ENCODE assay signal across 8 mouse cellular contexts in the genomic region with DNA sequence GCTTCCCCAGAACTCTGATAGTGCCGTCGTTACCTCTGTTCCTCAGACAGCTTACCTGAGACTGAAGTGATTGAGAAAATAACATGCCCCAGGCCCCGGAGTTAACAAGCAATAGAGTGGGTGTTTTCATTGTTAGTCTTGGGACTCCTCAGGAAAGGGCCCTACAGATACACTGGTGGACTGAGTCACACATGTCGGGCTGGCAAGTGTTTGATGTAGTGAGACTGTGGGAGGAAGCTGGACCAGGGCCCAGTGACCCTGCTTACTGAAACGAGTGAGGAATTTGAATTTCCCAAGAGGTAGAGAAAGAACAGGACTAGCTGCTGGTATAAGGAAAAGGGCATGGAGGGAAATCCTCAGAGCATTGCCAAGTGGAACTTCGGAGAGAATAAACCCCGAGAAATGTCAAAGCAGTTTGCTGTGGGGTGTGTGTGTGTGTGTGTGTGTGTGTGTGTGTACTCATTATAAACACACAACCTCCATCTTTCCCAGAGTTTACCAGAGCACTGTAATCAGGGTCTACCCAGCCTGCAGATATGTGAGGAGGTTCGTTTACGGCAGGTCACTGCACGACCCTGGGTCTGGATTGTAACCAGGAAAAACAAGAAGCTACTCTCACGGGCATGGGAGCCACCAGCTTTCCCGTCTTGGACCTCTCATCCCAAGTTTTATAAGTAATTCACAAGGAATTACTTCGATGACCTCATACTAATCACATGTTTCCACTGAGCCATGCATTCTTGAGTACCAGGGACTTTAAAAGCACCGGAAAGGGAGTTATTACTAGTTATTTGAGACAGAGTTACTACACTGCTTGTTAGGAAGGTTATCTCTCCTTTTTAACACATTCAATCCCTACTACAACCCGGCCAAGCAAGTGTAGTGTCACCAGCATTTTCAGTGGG. TPM values are rescaled to one million over a fixed set of nuclear protein-coding genes. Genes with fewer than 3 reads are reported as not detected.
DNase-seq lines count a peak whose midpoint lies in the region; ATAC-seq and TF ChIP-seq lines count a peak whose summit lies in the region.

No protein-coding gene starts in this region.

- TF ChIP-seq CTCF in thymus, adult 2 months (IDR thresholded peaks at IDR 0.05; ENCODE audit: borderline replicate concordance, control insufficient read depth, extremely low read depth, insufficient read depth, low read length, poor library complexity), result no peak

- H3K9ac ChIP-seq in forebrain, embryonic 16.5 days (replicated peaks; ENCODE audit: low read depth, low read length), result no peak overlapping the region

- H3K27ac ChIP-seq in forebrain, embryonic 16.5 days (ENCODE audit: low read length), result no peak overlapping the region
- H3K27ac ChIP-seq in thymus, adult 2 months (ENCODE audit: control insufficient read depth, insufficient read depth, low read length), result no peak overlapping the region

- peak; percentile 33 to 44 for DNase-seq in right cerebral cortex, adult 2 months (ENCODE audit: low spot score in 2 of 2)
- no peak for DNase-seq in right cerebral cortex, postnatal 25 days
- peak; percentile 24 to 29 for DNase-seq in kidney, adult 8-10 months
- DNase-seq in retina, embryonic 14.5 days (ENCODE audit: low spot score), result no peak
- no peak for DNase-seq in urinary bladder, postnatal 4 days (ENCODE audit: low spot score in 2 of 2)
- no peak for DNase-seq in thymus, adult 2 months

- H3K4me2 ChIP-seq in forebrain, embryonic 16.5 days (ENCODE audit: low read length), result no peak overlapping the region
- H3K4me2 ChIP-seq in myocyte (ENCODE audit: low read depth), result peak overlapping the region; percentile 60

- H3K36me3 ChIP-seq in forebrain, embryonic 16.5 days (ENCODE audit: control insufficient read depth, insufficient read depth), result no peaks in the 10 kb centered on the region
- H3K36me3 ChIP-seq in myocyte (ENCODE audit: control insufficient read depth, insufficient read depth), result no peaks in the 10 kb centered on the region
- no peaks in the 10 kb centered on the region for H3K36me3 ChIP-seq in thymus, adult 2 months (ENCODE audit: control insufficient read depth, insufficient read depth, low read length)

- no peaks in the 10 kb centered on the region for H3K27me3 ChIP-seq in forebrain, embryonic 16.5 days (replicated peaks; ENCODE audit: control insufficient read depth, insufficient read depth, low read length)
- no peaks in the 10 kb centered on the region for H3K27me3 ChIP-seq in myocyte (ENCODE audit: control insufficient read depth, insufficient read depth, insufficient read length)
- H3K27me3 ChIP-seq in thymus, adult 2 months (ENCODE audit: control insufficient read depth, insufficient read depth, low read length), result no peaks in the 10 kb centered on the region

- TF ChIP-seq POLR2A in myocyte (IDR thresholded peaks at IDR 0.05; ENCODE audit: insufficient read length, low read depth), result no peak
- TF ChIP-seq POLR2A in thymus, adult 2 months (IDR thresholded peaks at IDR 0.05; ENCODE audit: control insufficient read depth, extremely low read depth, insufficient read depth, low read length, poor library complexity), result no peak

- H3K9me3 ChIP-seq in forebrain, embryonic 16.5 days (ENCODE audit: control insufficient read depth, low read length), result no peaks in the 10 kb centered on the region

- H3K79me2 ChIP-seq in myocyte (ENCODE audit: control insufficient read depth, insufficient read depth), result no peaks in the 10 kb centered on the region

- WGBS in forebrain, embryonic 16.5 days, result 52% methylated on average over 15 of the region's 15 CpGs
- WGBS in thymus, adult 2 months, result 78% methylated on average over 15 of the region's 15 CpGs

- peak; percentile 68 for ATAC-seq in forebrain, embryonic 16.5 days

- no peak overlapping the region for H3ac ChIP-seq in myocyte (ENCODE audit: control insufficient read depth, insufficient read length)

- H3K4me3 ChIP-seq in forebrain, embryonic 16.5 days (replicated peaks; ENCODE audit: low read length), result no peak overlapping the region
- H3K4me3 ChIP-seq in myocyte, result no peak overlapping the region
- no peak overlapping the region for H3K4me3 ChIP-seq in thymus, adult 2 months (ENCODE audit: control insufficient read depth, insufficient read depth, low read length)

- 0 out of 2 replicates have a peak, but pooled peaks cover 8% of the 10 kb centered on the region for H3K4me1 ChIP-seq in forebrain, embryonic 16.5 days (replicated peaks; ENCODE audit: control insufficient read depth, insufficient read depth, low read length)
- H3K4me1 ChIP-seq in thymus, adult 2 months (replicated peaks; ENCODE audit: control insufficient read depth, insufficient read depth, low read length), result no peaks in the 10 kb centered on the region

TF ChIP-seq in myocyte, 11 proteins besides CTCF, POLR2A, EP300 and RAD21:
- no peak for TF ChIP-seq E2F4 (IDR thresholded peaks at IDR 0.05; ENCODE audit: insufficient read depth)
- no peak for TF ChIP-seq POLR2AphosphoS2 (IDR thresholded peaks at IDR 0.05; ENCODE audit: insufficient read length, low read depth)
- no peak for TF ChIP-seq TCF3 (IDR thresholded peaks at IDR 0.05; ENCODE audit: insufficient read length, low read depth)
- no peak for TF ChIP-seq SRF (IDR thresholded peaks at IDR 0.05; ENCODE audit: control insufficient read depth, insufficient read length, low read depth)
- TF ChIP-seq MYOD1 (IDR thresholded peaks at IDR 0.05; ENCODE audit: control insufficient read depth in 1 of 3, insufficient read length in 2 of 3, low read depth in 2 of 3), result no peak
- TF ChIP-seq CEBPB (IDR thresholded peaks at IDR 0.05; ENCODE audit: insufficient read depth, poor library complexity, severe bottlenecking), result no peak
- TF ChIP-seq USF1 (IDR thresholded peaks at IDR 0.05; ENCODE audit: low read depth), result no peak
- no peak for TF ChIP-seq MYOG (IDR thresholded peaks at IDR 0.05; ENCODE audit: control insufficient read depth in 1 of 3, insufficient read depth in 1 of 3, insufficient read length in 2 of 3, low read depth in 2 of 3)
- TF ChIP-seq MAX (IDR thresholded peaks at IDR 0.05; ENCODE audit: low read depth), result no peak
- no peak for TF ChIP-seq TCF12 (IDR thresholded peaks at IDR 0.05; ENCODE audit: insufficient read depth, poor library complexity, severe bottlenecking)
- no peak for TF ChIP-seq REST (IDR thresholded peaks at IDR 0.05; ENCODE audit: insufficient read depth, insufficient read length)

RNA-seq across cellular contexts. Expression of a gene that starts 20.4 kb away (rescaled TPM):
- polyA plus RNA-seq in forebrain, embryonic 16.5 days (2015; fragmentation: Nextera tagmentation; extraction: Ambion mirVana), result 5.5 and 6.6 TPM in 2 replicates
- 0.06 TPM for polyA plus RNA-seq in myocyte (2012; fragmentation: generic; extraction: Trizol)
- 9.2 and 10.7 TPM in 2 replicates for polyA plus RNA-seq in thymus, adult 2 months (2012; rRNA removed)

RNA-seq across cellular contexts. Expression of a gene that starts 23.6 kb away (rescaled TPM):
- polyA plus RNA-seq in forebrain, embryonic 16.5 days (2015; fragmentation: Nextera tagmentation; extraction: Ambion mirVana), result 97.4 and 99.3 TPM in 2 replicates
- 46.2 TPM for polyA plus RNA-seq in myocyte (2012; fragmentation: generic; extraction: Trizol)
- polyA plus RNA-seq in thymus, adult 2 months (2012; rRNA removed), result 50.4 and 53.2 TPM in 2 replicates

Comparison
In these comparisons a context has a peak if more than half of its experiments do, and no peak if none do; other contexts are left out.
1. DNase-seq: peak in right cerebral cortex, adult 2 months (2 of 2) and kidney, adult 8-10 months (2 of 2); none in right cerebral cortex, postnatal 25 days (single experiment), retina, embryonic 14.5 days (single experiment), urinary bladder, postnatal 4 days (0 of 2) and thymus, adult 2 months (single experiment).